In the genomic region with DNA sequence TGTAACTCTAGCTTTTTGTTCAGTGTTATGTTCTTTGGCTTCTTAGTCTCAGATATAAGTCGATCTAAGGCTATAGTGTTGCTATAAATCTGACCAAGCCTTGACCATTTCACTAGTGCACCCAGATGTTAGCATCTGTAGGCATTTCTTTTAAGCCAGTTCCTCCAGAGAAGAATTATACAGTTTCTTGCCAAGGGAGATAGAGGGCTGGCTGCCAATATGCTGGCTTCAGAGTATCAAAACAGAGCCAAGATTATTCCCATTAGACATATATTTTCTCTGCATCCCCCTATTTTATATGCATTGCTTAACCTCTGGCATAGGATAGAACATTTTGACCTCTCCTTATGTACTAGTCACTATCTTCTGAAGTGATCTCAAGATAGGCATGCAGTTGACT, we compare ENCODE assay signal across 23 mouse cellular contexts.
DNase-seq lines count a peak whose midpoint lies in the region; ATAC-seq and TF ChIP-seq lines count a peak whose summit lies in the region.
"Had no signal": no experiment of that assay in that cellular context is flagged by ENCODE, and none has a peak within 500 bp of the region (broad histone marks: within the 10 kb centered on the region; RNA-seq: fewer than 3 reads in every experiment).

No protein-coding gene starts in this region.

- no peak overlapping the region for H3K9ac ChIP-seq in limb, embryonic 14.5 days (ENCODE audit: low read depth, low read length, severe bottlenecking)
- H3K9ac ChIP-seq in lung, embryonic 16.5 days (ENCODE audit: low read length) = no peak overlapping the region
- H3K9ac ChIP-seq in midbrain, embryonic 16.5 days (ENCODE audit: low read depth, low read length) = no peak overlapping the region
- H3K9ac ChIP-seq: embryonic facial prominence, embryonic 12.5 days; forebrain, embryonic 13.5 days; hindbrain, embryonic 13.5 days; intestine, embryonic 15.5 days had no signal

- no peak overlapping the region for H3K4me2 ChIP-seq in limb, embryonic 14.5 days (replicated peaks; ENCODE audit: low read depth, low read length, severe bottlenecking)
- H3K4me2 ChIP-seq in lung, embryonic 16.5 days (ENCODE audit: low read depth, low read length) = no peak overlapping the region
- H3K4me2 ChIP-seq in midbrain, embryonic 16.5 days (ENCODE audit: low read length) = no peak overlapping the region
- H3K4me2 ChIP-seq: embryonic facial prominence, embryonic 12.5 days; forebrain, embryonic 13.5 days; heart, embryonic 11.5 days; hindbrain, embryonic 13.5 days; intestine, embryonic 15.5 days had no signal

- no peak for TF ChIP-seq POLR2A in limb, embryonic 14.5 days (IDR thresholded peaks at IDR 0.05; ENCODE audit: borderline replicate concordance, extremely low read depth, insufficient read depth, insufficient read length)

- H3K4me1 ChIP-seq in limb, embryonic 14.5 days (ENCODE audit: control insufficient read depth, insufficient read depth, low read length) = no peaks in the 10 kb centered on the region
- no peaks in the 10 kb centered on the region for H3K4me1 ChIP-seq in limb, embryonic 10.5 days
- no peaks in the 10 kb centered on the region for H3K4me1 ChIP-seq in lung, embryonic 16.5 days (replicated peaks; ENCODE audit: control insufficient read depth, insufficient read depth, low read length)
- H3K4me1 ChIP-seq in midbrain, embryonic 16.5 days (ENCODE audit: control insufficient read depth, insufficient read depth, low read length) = no peaks in the 10 kb centered on the region
- H3K4me1 ChIP-seq: embryonic facial prominence, embryonic 12.5 days; forebrain, embryonic 10.5 days; forebrain, embryonic 13.5 days; hindbrain, embryonic 10.5 days; hindbrain, embryonic 13.5 days; intestine, embryonic 15.5 days had no signal

- WGBS in limb, embryonic 14.5 days = 45% methylated on average over 1 of the region's 1 CpGs
- 85% methylated on average over 1 of the region's 1 CpGs for WGBS in limb, embryonic 10.5 days
- WGBS in lung, embryonic 16.5 days = 44% methylated on average over 1 of the region's 1 CpGs
- 78% methylated on average over 1 of the region's 1 CpGs for WGBS in midbrain, embryonic 16.5 days

- no peak for ATAC-seq in limb, embryonic 14.5 days (ENCODE audit: low FRiP score, low read depth)
- peak; percentile 49; the same call in 1 of the 2 replicates for ATAC-seq in lung, embryonic 16.5 days (ENCODE audit: low read depth)
- no peak for ATAC-seq in midbrain, embryonic 16.5 days
- ATAC-seq: forebrain, embryonic 13.5 days; forebrain, embryonic 16.5 days; hindbrain, embryonic 16.5 days; intestine, embryonic 15.5 days; Patski had no signal

- H3K36me3 ChIP-seq in limb, embryonic 14.5 days (ENCODE audit: control insufficient read depth, insufficient read depth, low read length) = no peaks in the 10 kb centered on the region
- no peaks in the 10 kb centered on the region for H3K36me3 ChIP-seq in limb, embryonic 10.5 days
- H3K36me3 ChIP-seq in lung, embryonic 16.5 days (ENCODE audit: control insufficient read depth, insufficient read depth, low read length) = no peaks in the 10 kb centered on the region
- no peaks in the 10 kb centered on the region for H3K36me3 ChIP-seq in midbrain, embryonic 16.5 days (ENCODE audit: control insufficient read depth, insufficient read depth, low read length)
- H3K36me3 ChIP-seq: embryonic facial prominence, embryonic 12.5 days; forebrain, embryonic 10.5 days; hindbrain, embryonic 10.5 days; hindbrain, embryonic 13.5 days; intestine, embryonic 15.5 days had no signal

- no peak overlapping the region for H3K27ac ChIP-seq in limb, embryonic 14.5 days (replicated peaks; ENCODE audit: low read depth, low read length)
- no peak overlapping the region for H3K27ac ChIP-seq in limb, embryonic 10.5 days
- H3K27ac ChIP-seq in lung, embryonic 16.5 days (ENCODE audit: low read length) = no peak overlapping the region
- no peak overlapping the region for H3K27ac ChIP-seq in midbrain, embryonic 16.5 days (ENCODE audit: low read length)
- H3K27ac ChIP-seq: embryonic facial prominence, embryonic 12.5 days; forebrain, embryonic 10.5 days; forebrain, embryonic 13.5 days; hindbrain, embryonic 10.5 days; hindbrain, embryonic 13.5 days; intestine, embryonic 15.5 days had no signal

- peak; percentile 53 for DNase-seq in limb, embryonic 14.5 days (ENCODE audit: low spot score)
- DNase-seq in limb, embryonic 10.5 days (ENCODE audit: low spot score) = no peak
- DNase-seq in lung, postnatal 36 days = no peak
- DNase-seq in adipocyte (ENCODE audit: low spot score) = peak; percentile 26
- DNase-seq: adrenal gland, adult 2 months; adrenal gland, postnatal 25 days; cerebellum, adult 18-20 months; cerebellum, adult 9-10 months; cerebellum, postnatal 14 days; gastrocnemius, postnatal 10 days; gastrocnemius, postnatal 36 days had no signal

- no peaks in the 10 kb centered on the region for H3K27me3 ChIP-seq in limb, embryonic 14.5 days (ENCODE audit: control insufficient read depth, insufficient read depth, low read length)
- H3K27me3 ChIP-seq in limb, embryonic 10.5 days (ENCODE audit: low read depth, poor library complexity, severe bottlenecking) = no peaks in the 10 kb centered on the region
- no peaks in the 10 kb centered on the region for H3K27me3 ChIP-seq in lung, embryonic 16.5 days (ENCODE audit: control insufficient read depth, insufficient read depth, low read depth, low read length)
- H3K27me3 ChIP-seq in midbrain, embryonic 16.5 days (ENCODE audit: control insufficient read depth, insufficient read depth, low read depth, low read length) = no peaks in the 10 kb centered on the region
- H3K27me3 ChIP-seq: embryonic facial prominence, embryonic 12.5 days; forebrain, embryonic 13.5 days; hindbrain, embryonic 13.5 days; intestine, embryonic 15.5 days; Patski had no signal

- H3K4me3 ChIP-seq in limb, embryonic 14.5 days (replicated peaks; ENCODE audit: low read length) = no peak overlapping the region
- no peak overlapping the region for H3K4me3 ChIP-seq in limb, embryonic 10.5 days
- H3K4me3 ChIP-seq in lung, embryonic 16.5 days (ENCODE audit: low read length) = no peak overlapping the region
- H3K4me3 ChIP-seq in midbrain, embryonic 16.5 days (ENCODE audit: low read depth, low read length) = no peak overlapping the region
- H3K4me3 ChIP-seq: embryonic facial prominence, embryonic 12.5 days; forebrain, embryonic 10.5 days; forebrain, embryonic 13.5 days; hindbrain, embryonic 10.5 days; hindbrain, embryonic 13.5 days; intestine, embryonic 15.5 days had no signal

- no peaks in the 10 kb centered on the region for H3K9me3 ChIP-seq in limb, embryonic 14.5 days (ENCODE audit: control insufficient read depth, low read length)
- H3K9me3 ChIP-seq in limb, embryonic 10.5 days (replicated peaks) = no peaks in the 10 kb centered on the region
- H3K9me3 ChIP-seq in lung, embryonic 16.5 days (ENCODE audit: control insufficient read depth, low read length) = no peaks in the 10 kb centered on the region
- H3K9me3 ChIP-seq in midbrain, embryonic 16.5 days (replicated peaks; ENCODE audit: control insufficient read depth, low read length, poor library complexity, severe bottlenecking) = no peaks in the 10 kb centered on the region
- H3K9me3 ChIP-seq: embryonic facial prominence, embryonic 12.5 days; forebrain, embryonic 10.5 days; forebrain, embryonic 13.5 days; hindbrain, embryonic 10.5 days; hindbrain, embryonic 13.5 days; intestine, embryonic 15.5 days had no signal

Comparison
In these comparisons a context has a peak if more than half of its experiments do, and no peak if none do; other contexts are left out.
1. DNase-seq: peak in limb, embryonic 14.5 days (single experiment) and adipocyte (single experiment); none in limb, embryonic 10.5 days (single experiment) and lung, postnatal 36 days (single experiment).